In the genomic region with DNA sequence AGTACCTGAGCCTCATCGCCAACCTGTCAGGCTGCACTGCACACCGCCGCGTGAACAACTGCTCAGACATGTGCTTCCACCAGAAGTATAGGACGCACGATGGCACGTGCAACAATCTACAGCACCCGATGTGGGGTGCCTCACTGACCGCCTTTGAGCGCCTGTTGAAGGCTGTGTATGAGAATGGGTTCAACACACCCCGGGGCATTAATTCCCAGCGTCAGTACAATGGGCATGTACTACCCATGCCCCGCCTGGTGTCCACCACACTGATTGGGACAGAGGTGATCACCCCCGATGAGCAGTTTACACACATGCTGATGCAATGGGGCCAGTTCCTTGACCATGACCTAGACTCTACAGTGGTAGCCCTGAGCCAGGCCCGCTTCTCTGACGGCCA, we compare ENCODE assay signal across 21 mouse cellular contexts.
DNase-seq lines count a peak whose midpoint lies in the region; ATAC-seq lines count a peak whose summit lies in the region.
"Had no signal": no experiment of that assay in that cellular context is flagged by ENCODE, and none has a peak within 500 bp of the region (broad histone marks: within the 10 kb centered on the region; RNA-seq: fewer than 3 reads in every experiment).

No protein-coding gene starts in this region.

- H3K4me2 ChIP-seq in heart, embryonic 11.5 days, result no peak overlapping the region
- H3K4me2 ChIP-seq: embryonic facial prominence, embryonic 12.5 days; forebrain, embryonic 13.5 days; forebrain, embryonic 15.5 days had no signal

- no peak overlapping the region for H3K27ac ChIP-seq in heart, embryonic 11.5 days (ENCODE audit: low read depth, low read length)
- no peak overlapping the region for H3K27ac ChIP-seq in heart, embryonic 10.5 days
- H3K27ac ChIP-seq: embryonic facial prominence, embryonic 12.5 days; forebrain, embryonic 13.5 days; forebrain, embryonic 15.5 days had no signal

- H3K4me1 ChIP-seq in heart, embryonic 11.5 days (ENCODE audit: control insufficient read depth, insufficient read depth, low read length), result no peaks in the 10 kb centered on the region
- H3K4me1 ChIP-seq in heart, embryonic 10.5 days, result no peaks in the 10 kb centered on the region
- H3K4me1 ChIP-seq in megakaryocyte, embryonic 14.5 days, result no peaks in the 10 kb centered on the region
- H3K4me1 ChIP-seq: embryonic facial prominence, embryonic 12.5 days had no signal

- peak; percentile 52; the same call in 1 of the 2 replicates for ATAC-seq in heart, embryonic 11.5 days (replicated peaks; ENCODE audit: insufficient number of reproducible peaks, low FRiP score, low TSS enrichment)
- ATAC-seq in megakaryocyte, adult 5-6 weeks (ENCODE audit: poor library complexity, severe bottlenecking), result no peak
- ATAC-seq: activated CD4-positive, CD25-positive, alpha-beta regulatory T cell, adult 4 months; CD4-positive, CD25-positive, alpha-beta regulatory T cell, adult 4 months; forebrain, embryonic 13.5 days; forebrain, embryonic 15.5 days; forebrain, postnatal 0 days had no signal

- WGBS in heart, embryonic 11.5 days (ENCODE audit: insufficient replicate concordance), result 96% methylated on average over 16 of the region's 16 CpGs
- WGBS in heart, embryonic 10.5 days, result 96% methylated on average over 16 of the region's 16 CpGs

- H3K27me3 ChIP-seq in heart, embryonic 11.5 days (ENCODE audit: control insufficient read depth, insufficient read depth, low read length), result no peaks in the 10 kb centered on the region
- H3K27me3 ChIP-seq in heart, embryonic 10.5 days (ENCODE audit: insufficient read depth, poor library complexity, severe bottlenecking), result no peaks in the 10 kb centered on the region
- no peaks in the 10 kb centered on the region for H3K27me3 ChIP-seq in megakaryocyte, embryonic 14.5 days (replicated peaks)
- H3K27me3 ChIP-seq: CH12.LX; embryonic facial prominence, embryonic 12.5 days; forebrain, embryonic 13.5 days; forebrain, embryonic 15.5 days had no signal

- no peak overlapping the region for H3K9ac ChIP-seq in heart, embryonic 11.5 days (ENCODE audit: low read depth, low read length)
- H3K9ac ChIP-seq: embryonic facial prominence, embryonic 12.5 days; forebrain, embryonic 13.5 days; forebrain, embryonic 15.5 days; forebrain, postnatal 0 days had no signal

- H3K36me3 ChIP-seq in heart, embryonic 11.5 days (ENCODE audit: control insufficient read depth, insufficient read depth, low read length), result peaks cover 53% of the 10 kb centered on the region
- peaks cover 92% of the 10 kb centered on the region for H3K36me3 ChIP-seq in heart, embryonic 10.5 days
- H3K36me3 ChIP-seq in megakaryocyte, embryonic 14.5 days (replicated peaks; ENCODE audit: low read length), result no peaks in the 10 kb centered on the region

- no peaks in the 10 kb centered on the region for H3K9me3 ChIP-seq in heart, embryonic 11.5 days (replicated peaks; ENCODE audit: control insufficient read depth, low read length)
- no peaks in the 10 kb centered on the region for H3K9me3 ChIP-seq in heart, embryonic 10.5 days
- peaks cover 58% of the 10 kb centered on the region for H3K9me3 ChIP-seq in megakaryocyte, embryonic 14.5 days
- H3K9me3 ChIP-seq: embryonic facial prominence, embryonic 12.5 days; forebrain, embryonic 13.5 days; forebrain, embryonic 15.5 days had no signal

- no peak overlapping the region for H3K4me3 ChIP-seq in heart, embryonic 11.5 days (ENCODE audit: low read depth, low read length)
- no peak overlapping the region for H3K4me3 ChIP-seq in heart, embryonic 10.5 days
- peak overlapping the region; percentile 54 for H3K4me3 ChIP-seq in megakaryocyte, embryonic 14.5 days (replicated peaks)
- H3K4me3 ChIP-seq: embryonic facial prominence, embryonic 12.5 days; forebrain, embryonic 13.5 days; forebrain, embryonic 15.5 days had no signal

- peak; percentile 15 for DNase-seq in adrenal gland, adult 2 months
- no peak for DNase-seq in adrenal gland, adult 8-10 months
- no peak for DNase-seq in heart, embryonic 10.5 days (ENCODE audit: low spot score)
- no peak for DNase-seq in ovary, adult 18-20 months (ENCODE audit: low spot score)
- DNase-seq: adrenal gland, postnatal 14 days; adrenal gland, postnatal 36 days; B cell, adult 2 months; cerebellum, adult 11-12 months; cerebellum, adult 2 months; cerebellum, adult 9-10 months; cerebellum, postnatal 25 days; forebrain, postnatal 0 days had no signal
